Mouse (Mus musculus) stomach, embryonic 15.5 days (tissue): ENCODE data around the gene Acp7. TPM values are rescaled to one million over a fixed set of nuclear protein-coding genes. Genes with fewer than 3 reads are reported as not detected.
"Not testable (repeated sequence)": the region's sequence is repeated elsewhere in the genome, so short reads cannot be mapped to it uniquely, and the experiment has no call there.

Experiments
- ATAC-seq: fragments of 200-750 bp; cut with Nextera tagmentation; 2 replicates; pipeline ENCODE4 v1.8.0; 2017; ENCODE audit warnings: low read depth, moderate number of reproducible peaks, moderate TSS enrichment; ENCODE audit not compliant: insufficient read depth, low FRiP score
- H3K27ac ChIP-seq: fragments of 300-500 bp; sonication (generic); 2 replicates; pipeline ENCODE4 v1.5.1; 2015; ENCODE audit warnings: mild to moderate bottlenecking, inconsistent platforms
- H3K27me3 ChIP-seq: fragments of 300-500 bp; sonication (generic); replicated peaks from 2 replicates; pipeline ENCODE4 v1.6.1; 2015; ENCODE audit warnings: inconsistent platforms
- H3K36me3 ChIP-seq: fragments of 300-500 bp; sonication (generic); 2 replicates; pipeline ENCODE4 v1.6.1; 2015; ENCODE audit warnings: inconsistent platforms
- H3K4me1 ChIP-seq: fragments of 300-500 bp; sonication (generic); 2 replicates; pipeline ENCODE4 v1.6.1; 2015; ENCODE audit warnings: inconsistent platforms
- H3K4me2 ChIP-seq: fragments of 300-500 bp; sonication (generic); 2 replicates; pipeline ENCODE4 v1.6.1; 2015; ENCODE audit warnings: mild to moderate bottlenecking, inconsistent platforms
- H3K4me3 ChIP-seq: fragments of 300-500 bp; sonication (generic); replicated peaks from 2 replicates; pipeline ENCODE4 v1.5.1; 2015; ENCODE audit warnings: inconsistent platforms
- H3K9ac ChIP-seq: fragments of 300-500 bp; sonication (generic); 2 replicates; pipeline ENCODE4 v1.6.1; 2015; ENCODE audit warnings: inconsistent platforms
- H3K9me3 ChIP-seq: fragments of 300-500 bp; sonication (generic); 2 replicates; pipeline ENCODE4 v1.6.1; 2016; ENCODE audit warnings: inconsistent platforms
- WGBS: fragments of 180-500 bp; shearing (Covaris S2); methylation state at CpG from one replicate; pipeline ENCODE4 v1.1.7; 2015; 5-methylcytosine and 5-hydroxymethylcytosine counted together
- polyA plus RNA-seq: library from polyadenylated mRNA; unstranded; fragments of >200 nt; fragmentation: Nextera tagmentation; extraction: Ambion mirVana; gene quantifications from 2 replicates; pipeline ENCODE4 v1.2.1, GENCODE M21; 2015

The Acp7 gene
- polyA plus RNA-seq: 0.08 TPM in 1 of 2 replicates, not detected in the other

DNA sequence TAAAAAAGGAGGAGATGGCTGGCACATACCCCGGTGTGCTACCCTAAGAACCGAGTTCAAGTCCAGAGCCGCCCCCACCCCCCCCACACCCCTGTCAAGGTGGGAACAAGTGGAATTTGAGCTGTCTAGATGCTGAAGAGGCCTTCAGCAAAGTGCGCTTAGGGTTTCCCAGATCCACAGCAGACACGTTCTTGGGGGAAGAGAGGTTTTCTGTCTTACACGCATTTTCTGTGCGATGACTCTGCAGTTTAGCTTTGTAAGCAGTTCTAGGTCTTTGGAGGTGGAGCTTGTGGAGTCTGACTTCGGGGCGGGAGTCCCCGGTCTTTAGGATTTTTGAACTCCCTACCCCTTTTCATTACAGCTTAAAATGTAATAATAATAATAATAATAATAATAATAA lies at the start of gene Acp7:
TSS of gene Acp7 (minus strand) at position 260 of the 400 bp plus-strand sequence.
- Histone ChIP-seq H3K4me3 (peak within 1 kb of the TSS; percentile 27), H3K9ac (no peak within 1 kb of the TSS), H3K27ac (no peak within 1 kb of the TSS), H3K36me3 (no peaks in the 10 kb centered on the region), H3K4me2 (peak within 1 kb of the TSS; percentile 51), H3K4me1 (no peaks in the 10 kb centered on the region; the same call in 1 of the 2 replicates), H3K27me3 (peaks cover 29% of the 10 kb centered on the region), H3K9me3 (no peaks in the 10 kb centered on the region)
- no peak for ATAC-seq
- WGBS: 27% methylated on average over 10 of the region's 10 CpGs

DNA sequence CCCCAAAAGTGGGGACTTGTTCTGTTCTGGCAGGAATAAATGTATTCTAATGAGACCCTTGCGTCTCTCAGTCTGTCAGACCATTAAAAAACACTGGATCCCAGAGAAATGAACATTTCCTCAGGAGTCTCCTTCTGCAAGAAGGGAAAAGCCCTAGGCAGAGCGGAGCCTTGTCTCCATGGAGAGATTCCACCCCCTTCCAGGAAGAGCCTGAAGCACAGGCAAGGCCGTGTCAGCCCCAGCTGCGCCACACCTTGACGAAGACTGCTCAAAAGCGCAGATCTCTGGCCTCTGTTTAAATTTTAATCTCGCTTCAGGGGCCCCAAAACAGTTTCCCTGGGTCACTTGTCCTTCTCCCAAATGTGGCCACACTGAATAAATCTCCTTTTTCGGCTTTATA lies 46.5 kb upstream of the Acp7 start:
- no peak overlapping the region for H3K9ac ChIP-seq
- H3K36me3 ChIP-seq: no peaks in the 10 kb centered on the region
- no peaks in the 10 kb centered on the region for H3K27me3 ChIP-seq
- 85% methylated on average over 8 of the region's 8 CpGs for WGBS
- H3K4me2 ChIP-seq: no peak overlapping the region
- no peaks in the 10 kb centered on the region for H3K9me3 ChIP-seq
- no peak overlapping the region for H3K27ac ChIP-seq
- H3K4me3 ChIP-seq: no peak overlapping the region
- ATAC-seq: no peak
- no peaks in the 10 kb centered on the region for H3K4me1 ChIP-seq

GRCm38 (mm10) chr7:28676811-28677541 lies 45.8 kb upstream of the Acp7 start:
- H3K4me3 ChIP-seq: no peak overlapping the region
- no peaks in the 10 kb centered on the region for H3K4me1 ChIP-seq
- no peak for ATAC-seq
- WGBS: 73% methylated on average over 13 of the region's 13 CpGs
- no peak overlapping the region for H3K9ac ChIP-seq
- no peaks in the 10 kb centered on the region for H3K36me3 ChIP-seq
- no peak overlapping the region for H3K27ac ChIP-seq
- no peaks in the 10 kb centered on the region for H3K27me3 ChIP-seq
- H3K9me3 ChIP-seq: no peaks in the 10 kb centered on the region
- no peak overlapping the region for H3K4me2 ChIP-seq

- no peak overlapping the region for H3K27ac ChIP-seq
- no peak overlapping the region for H3K4me3 ChIP-seq
- WGBS: 40% methylated on average over 11 of the region's 11 CpGs
- no peak overlapping the region for H3K4me2 ChIP-seq
- no peaks in the 10 kb centered on the region for H3K9me3 ChIP-seq
- ATAC-seq: no peak
- H3K36me3 ChIP-seq: no peaks in the 10 kb centered on the region
- H3K4me1 ChIP-seq: no peaks in the 10 kb centered on the region
- H3K9ac ChIP-seq: no peak overlapping the region
- no peaks in the 10 kb centered on the region for H3K27me3 ChIP-seq
These were observed 44.6 kb upstream of the Acp7 start for GRCm38 (mm10) chr7:28675746-28676145.

DNA sequence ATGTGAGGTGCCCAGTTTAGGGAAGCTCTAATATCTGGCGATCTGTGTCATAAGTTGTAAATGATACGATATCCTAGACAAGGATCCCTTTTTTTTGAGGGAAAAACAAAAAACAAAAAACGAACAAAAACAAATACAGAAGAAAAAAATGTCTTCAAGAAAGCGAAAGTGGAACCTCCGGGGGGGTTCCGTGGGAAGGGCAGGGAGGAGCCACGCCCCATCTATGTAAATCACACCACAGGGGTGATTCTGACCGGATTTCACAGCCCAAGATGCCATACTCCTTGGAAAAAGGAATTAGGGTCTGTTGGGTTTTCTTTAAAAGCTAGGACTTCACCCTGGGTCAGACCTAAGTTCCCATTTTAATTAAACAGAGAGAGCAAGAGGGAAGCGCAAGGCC lies 43.9 kb upstream of the Acp7 start:
- 64% methylated on average over 9 of the region's 9 CpGs for WGBS

GRCm38 (mm10) chr7:28672786-28673185 lies 41.7 kb upstream of the Acp7 start:
- not testable (repeated sequence) for H3K27ac ChIP-seq, H3K4me2 ChIP-seq, H3K36me3 ChIP-seq, H3K4me3 ChIP-seq, H3K27me3 ChIP-seq, H3K4me1 ChIP-seq, H3K9ac ChIP-seq, H3K9me3 ChIP-seq, ATAC-seq
- WGBS: 54% methylated on average over 5 of the region's 5 CpGs

More for the DNA sequence above, 43.9 kb upstream of the Acp7 start:
- no peaks in the 10 kb centered on the region for H3K9me3 ChIP-seq
- no peaks in the 10 kb centered on the region for H3K27me3 ChIP-seq
- no peak overlapping the region for H3K27ac ChIP-seq
- ATAC-seq: no peak
- H3K4me2 ChIP-seq: no peak overlapping the region
- H3K4me3 ChIP-seq: no peak overlapping the region
- H3K36me3 ChIP-seq: no peaks in the 10 kb centered on the region
- H3K9ac ChIP-seq: no peak overlapping the region
- no peaks in the 10 kb centered on the region for H3K4me1 ChIP-seq

GRCm38 (mm10) chr7:28672276-28672675 lies 41.1 kb upstream of the Acp7 start:
- no peak for ATAC-seq
- H3K9ac ChIP-seq: no peak overlapping the region
- H3K9me3 ChIP-seq: no peaks in the 10 kb centered on the region
- H3K4me3 ChIP-seq: no peak overlapping the region
- H3K36me3 ChIP-seq: no peaks in the 10 kb centered on the region
- H3K4me2 ChIP-seq: no peak overlapping the region
- H3K27me3 ChIP-seq: no peaks in the 10 kb centered on the region
- H3K27ac ChIP-seq: no peak overlapping the region
- 81% methylated on average over 5 of the region's 5 CpGs for WGBS
- no peaks in the 10 kb centered on the region for H3K4me1 ChIP-seq

DNA sequence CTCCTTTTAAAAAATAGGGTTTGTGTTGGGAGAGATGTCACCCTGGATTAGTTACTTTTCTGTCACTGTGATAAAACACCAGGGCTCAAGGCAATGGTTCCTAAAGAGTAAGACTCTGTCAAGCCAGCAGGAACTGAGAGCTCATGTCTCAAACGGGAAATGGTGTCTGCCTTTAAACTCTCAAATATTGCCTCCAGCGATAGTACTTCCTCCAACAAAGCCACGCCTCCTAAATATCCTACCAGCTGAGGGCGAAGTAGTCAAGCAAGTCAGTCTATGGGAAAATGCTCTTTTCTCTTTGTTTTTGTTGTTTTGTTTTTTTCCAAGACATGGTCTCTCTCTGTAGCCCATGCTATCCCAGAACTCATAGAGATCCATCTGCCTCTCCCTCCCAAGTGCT lies 40.0 kb upstream of the Acp7 start:
- H3K9me3 ChIP-seq: no peaks in the 10 kb centered on the region
- no peak overlapping the region for H3K4me3 ChIP-seq
- H3K36me3 ChIP-seq: no peaks in the 10 kb centered on the region
- H3K27ac ChIP-seq: no peak overlapping the region
- H3K9ac ChIP-seq: no peak overlapping the region
- no peaks in the 10 kb centered on the region for H3K4me1 ChIP-seq
- H3K4me2 ChIP-seq: no peak overlapping the region
- no peak for ATAC-seq
- H3K27me3 ChIP-seq: no peaks in the 10 kb centered on the region
- WGBS: 44% methylated on average over 4 of the region's 4 CpGs

DNA sequence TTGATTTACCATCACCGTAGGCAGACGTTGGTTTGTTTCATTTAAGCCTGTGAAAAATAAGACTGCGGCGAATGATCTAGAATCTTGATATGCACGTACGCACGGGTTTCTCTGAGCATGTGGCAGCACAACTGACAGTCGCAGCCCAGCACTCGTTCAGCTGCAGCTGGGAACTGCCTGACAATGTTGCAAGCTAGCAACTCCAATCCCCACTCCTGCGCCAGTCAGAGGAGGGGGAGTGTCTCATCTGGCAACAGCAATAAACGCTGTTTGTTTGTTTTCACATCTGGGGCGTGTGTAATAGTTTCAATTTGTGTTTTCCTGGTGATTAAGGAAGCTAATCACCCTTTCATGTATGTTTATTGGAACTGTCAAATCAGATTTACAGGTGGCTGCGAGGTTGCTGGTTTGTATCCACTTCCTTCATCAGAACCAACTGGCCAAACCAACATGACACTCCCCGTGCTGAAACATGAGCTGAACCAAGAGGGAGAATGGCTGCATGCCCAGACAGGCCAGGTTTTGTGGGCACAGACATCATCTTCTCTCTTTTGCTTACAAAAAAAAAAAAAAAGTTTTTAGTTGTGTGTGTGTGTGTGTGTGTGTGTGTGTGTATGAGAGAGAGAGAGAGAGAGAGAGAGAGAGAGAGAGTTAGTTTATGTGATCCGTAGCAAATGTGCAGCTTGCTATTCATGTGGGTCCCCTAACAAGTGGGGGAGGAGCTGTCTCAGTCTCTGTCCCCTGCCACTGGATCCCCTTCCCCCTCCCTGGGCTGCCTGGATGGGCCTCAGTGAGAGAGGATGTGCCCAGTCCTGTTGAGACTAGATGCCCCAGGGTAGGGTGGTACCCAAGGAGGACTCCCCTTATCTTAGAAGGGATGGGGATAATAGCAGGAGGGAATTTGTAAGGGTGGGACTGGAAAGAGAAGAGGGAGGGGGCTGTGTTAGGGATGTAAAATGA lies 34.8 kb upstream of the Acp7 start:
- Histone ChIP-seq H3K9me3 (no peaks in the 10 kb centered on the region), H3K4me1 (peaks cover 4% of the 10 kb centered on the region; the same call in 1 of the 2 replicates), H3K27ac (peak overlapping the region; percentile 17; the same call in 1 of the 2 replicates), H3K4me3 (no peak overlapping the region), H3K36me3 (no peaks in the 10 kb centered on the region), H3K4me2 (peak overlapping the region; percentile 35), H3K9ac (no peak overlapping the region), H3K27me3 (no peaks in the 10 kb centered on the region)
- WGBS: 16% methylated on average over 15 of the region's 15 CpGs
- peak; percentile 14; the same call in 1 of the 2 replicates for ATAC-seq

- WGBS: 57% methylated on average over 4 of the region's 4 CpGs
- Histone ChIP-seq H3K4me3 (no peak overlapping the region), H3K36me3 (no peaks in the 10 kb centered on the region), H3K4me2 (no peak overlapping the region), H3K27ac (no peak overlapping the region), H3K4me1 (no peaks in the 10 kb centered on the region), H3K9ac (no peak overlapping the region), H3K27me3 (no peaks in the 10 kb centered on the region), H3K9me3 (no peaks in the 10 kb centered on the region)
- no peak for ATAC-seq
These were observed 25.3 kb upstream of the Acp7 start for GRCm38 (mm10) chr7:28656430-28656829.

GRCm38 (mm10) chr7:28651157-28651556 lies 20.0 kb upstream of the Acp7 start:
- Histone ChIP-seq H3K4me3 (no peak overlapping the region), H3K4me2 (no peak overlapping the region), H3K27ac (no peak overlapping the region), H3K4me1 (no peaks in the 10 kb centered on the region), H3K27me3 (no peaks in the 10 kb centered on the region), H3K36me3 (no peaks in the 10 kb centered on the region), H3K9ac (no peak overlapping the region), H3K9me3 (no peaks in the 10 kb centered on the region)
- WGBS: 85% methylated on average over 2 of the region's 2 CpGs
- no peak for ATAC-seq

- H3K4me3 ChIP-seq: no peak overlapping the region
- no peaks in the 10 kb centered on the region for H3K4me1 ChIP-seq
- no peak for ATAC-seq
- 39% methylated on average over 7 of the region's 7 CpGs for WGBS
- no peaks in the 10 kb centered on the region for H3K9me3 ChIP-seq
- no peak overlapping the region for H3K27ac ChIP-seq
- no peaks in the 10 kb centered on the region for H3K36me3 ChIP-seq
- H3K9ac ChIP-seq: no peak overlapping the region
- H3K4me2 ChIP-seq: no peak overlapping the region
- no peaks in the 10 kb centered on the region for H3K27me3 ChIP-seq
These were observed 15.9 kb upstream of the Acp7 start for GRCm38 (mm10) chr7:28647016-28647415.
